Mouse (Mus musculus): ENCODE measurements around the gene Phactr4.

GRCm38 (mm10) chr4:132415966-132416365 lies 6.3 kb downstream of the Phactr4 start:
- TF ChIP-seq CTCF (IDR thresholded peaks at IDR 0.05; ENCODE audit: low read depth), result no peak
- TF ChIP-seq EP300 (IDR thresholded peaks at IDR 0.05; ENCODE audit: low read depth), result no peak

Measured in heart, postnatal 0 days (tissue).